Mouse (Mus musculus): Measurements from ENCODE around the gene Dcdc2a. TPM values are rescaled to one million over a fixed set of nuclear protein-coding genes. Genes with fewer than 3 reads are reported as not detected.

Gene Dcdc2a
- polyA plus RNA-seq, 1 experiment: not detected

GRCm38 (mm10) chr13:25023129-25023528 is 32.7 kb upstream of the Dcdc2a start:
- WGBS: 45% methylated on average over 3 of the region's 3 CpGs
- H3K27me3 ChIP-seq (ENCODE audit: control insufficient read depth, insufficient read depth, low read length): no peaks in the 10 kb centered on the region

GRCm38 (mm10) chr13:25024655-25025054 is 31.1 kb upstream of the Dcdc2a start:
- Histone ChIP-seq H3K36me3 (ENCODE audit: control insufficient read depth, insufficient read depth, low read length) (no peaks in the 10 kb centered on the region), H3K27ac (ENCODE audit: insufficient read depth, low read depth, low read length) (no peak overlapping the region), H3K4me1 (ENCODE audit: control insufficient read depth, insufficient read depth, insufficient read length, low read length) (peaks cover 3% of the 10 kb centered on the region; the same call in 1 of the 2 replicates), H3K27me3 (ENCODE audit: control insufficient read depth, insufficient read depth, low read length) (no peaks in the 10 kb centered on the region; the same call in 1 of the 2 replicates), H3K4me3 (ENCODE audit: low read depth, low read length) (no peak overlapping the region)
- 39% methylated on average over 2 of the region's 2 CpGs for WGBS
- TF ChIP-seq POLR2A (IDR thresholded peaks at IDR 0.05; ENCODE audit: low read depth, low read length) (no peak), CTCF (IDR thresholded peaks at IDR 0.05; ENCODE audit: extremely low read depth, insufficient read length, insufficient replicate concordance, low read depth, low read length) (no peak)

More at GRCm38 (mm10) chr13:25023129-25023528, 32.7 kb upstream of the Dcdc2a start:
- Histone ChIP-seq H3K4me1 (ENCODE audit: control insufficient read depth, insufficient read depth, insufficient read length, low read length) (peaks cover 9% of the 10 kb centered on the region; the same call in 1 of the 2 replicates), H3K36me3 (ENCODE audit: control insufficient read depth, insufficient read depth, low read length) (0 out of 2 replicates have a peak, but pooled peaks cover 3% of the 10 kb centered on the region), H3K4me3 (ENCODE audit: low read depth, low read length) (no peak overlapping the region), H3K27ac (ENCODE audit: insufficient read depth, low read depth, low read length) (no peak overlapping the region)
- TF ChIP-seq POLR2A (IDR thresholded peaks at IDR 0.05; ENCODE audit: low read depth, low read length) (no peak), CTCF (IDR thresholded peaks at IDR 0.05; ENCODE audit: extremely low read depth, insufficient read length, insufficient replicate concordance, low read depth, low read length) (no peak)

GRCm38 (mm10) chr13:25026409-25027113 is 29.2 kb upstream of the Dcdc2a start:
- peaks cover 3% of the 10 kb centered on the region; the same call in 1 of the 2 replicates for H3K4me1 ChIP-seq (ENCODE audit: control insufficient read depth, insufficient read depth, insufficient read length, low read length)
- no peak overlapping the region for H3K27ac ChIP-seq (ENCODE audit: insufficient read depth, low read depth, low read length)
- H3K27me3 ChIP-seq (ENCODE audit: control insufficient read depth, insufficient read depth, low read length): no peaks in the 10 kb centered on the region; the same call in 1 of the 2 replicates
- TF ChIP-seq CTCF (IDR thresholded peaks at IDR 0.05; ENCODE audit: extremely low read depth, insufficient read length, insufficient replicate concordance, low read depth, low read length): no peak
- no peak for TF ChIP-seq POLR2A (IDR thresholded peaks at IDR 0.05; ENCODE audit: low read depth, low read length)
- H3K4me3 ChIP-seq (ENCODE audit: low read depth, low read length): no peak overlapping the region
- H3K36me3 ChIP-seq (ENCODE audit: control insufficient read depth, insufficient read depth, low read length): no peaks in the 10 kb centered on the region
- 58% methylated on average over 6 of the region's 6 CpGs for WGBS

GRCm38 (mm10) chr13:25027114-25027425 is 28.7 kb upstream of the Dcdc2a start:
- Histone ChIP-seq H3K4me3 (ENCODE audit: low read depth, low read length) (no peak overlapping the region), H3K27me3 (ENCODE audit: control insufficient read depth, insufficient read depth, low read length) (no peaks in the 10 kb centered on the region; the same call in 1 of the 2 replicates), H3K36me3 (ENCODE audit: control insufficient read depth, insufficient read depth, low read length) (no peaks in the 10 kb centered on the region), H3K27ac (ENCODE audit: insufficient read depth, low read depth, low read length) (no peak overlapping the region), H3K4me1 (ENCODE audit: control insufficient read depth, insufficient read depth, insufficient read length, low read length) (peaks cover 3% of the 10 kb centered on the region; the same call in 1 of the 2 replicates)
- no peak for TF ChIP-seq POLR2A (IDR thresholded peaks at IDR 0.05; ENCODE audit: low read depth, low read length)
- TF ChIP-seq CTCF (IDR thresholded peaks at IDR 0.05; ENCODE audit: extremely low read depth, insufficient read length, insufficient replicate concordance, low read depth, low read length): no peak
- 32% methylated on average over 3 of the region's 3 CpGs for WGBS

- no peaks in the 10 kb centered on the region for H3K36me3 ChIP-seq (ENCODE audit: control insufficient read depth, insufficient read depth, low read length)
- H3K27me3 ChIP-seq (ENCODE audit: control insufficient read depth, insufficient read depth, low read length): no peaks in the 10 kb centered on the region
- WGBS: 69% methylated on average over 2 of the region's 2 CpGs
- no peak for TF ChIP-seq POLR2A (IDR thresholded peaks at IDR 0.05; ENCODE audit: low read depth, low read length)
- TF ChIP-seq CTCF (IDR thresholded peaks at IDR 0.05; ENCODE audit: extremely low read depth, insufficient read length, insufficient replicate concordance, low read depth, low read length): no peak
- no peak overlapping the region for H3K4me3 ChIP-seq (ENCODE audit: low read depth, low read length)
- H3K4me1 ChIP-seq (ENCODE audit: control insufficient read depth, insufficient read depth, insufficient read length, low read length): no peaks in the 10 kb centered on the region
- no peak overlapping the region for H3K27ac ChIP-seq (ENCODE audit: insufficient read depth, low read depth, low read length)
These were observed 16.3 kb upstream of the Dcdc2a start for GRCm38 (mm10) chr13:25039488-25039887.

- Histone ChIP-seq H3K4me1 (ENCODE audit: control insufficient read depth, insufficient read depth, insufficient read length, low read length) (peaks cover 7% of the 10 kb centered on the region), H3K27me3 (ENCODE audit: control insufficient read depth, insufficient read depth, low read length) (peaks cover 16% of the 10 kb centered on the region), H3K36me3 (ENCODE audit: control insufficient read depth, insufficient read depth, low read length) (no peaks in the 10 kb centered on the region), H3K4me3 (ENCODE audit: low read depth, low read length) (no peak overlapping the region), H3K27ac (ENCODE audit: insufficient read depth, low read depth, low read length) (no peak overlapping the region)
- no peak for TF ChIP-seq POLR2A (IDR thresholded peaks at IDR 0.05; ENCODE audit: low read depth, low read length)
- WGBS: 76% methylated on average over 5 of the region's 5 CpGs
These were observed 3.1 kb upstream of the Dcdc2a start for GRCm38 (mm10) chr13:25052671-25053070.

GRCm38 (mm10) chr13:25055111-25055554 is 671 bp upstream of the Dcdc2a start:
- no peak for TF ChIP-seq CTCF (IDR thresholded peaks at IDR 0.05; ENCODE audit: extremely low read depth, insufficient read length, insufficient replicate concordance, low read depth, low read length)
- TF ChIP-seq POLR2A (IDR thresholded peaks at IDR 0.05; ENCODE audit: low read depth, low read length): no peak
- Histone ChIP-seq H3K27ac (ENCODE audit: insufficient read depth, low read depth, low read length) (no peak overlapping the region), H3K4me1 (ENCODE audit: control insufficient read depth, insufficient read depth, insufficient read length, low read length) (peaks cover 7% of the 10 kb centered on the region), H3K27me3 (ENCODE audit: control insufficient read depth, insufficient read depth, low read length) (peaks cover 16% of the 10 kb centered on the region), H3K36me3 (ENCODE audit: control insufficient read depth, insufficient read depth, low read length) (no peaks in the 10 kb centered on the region), H3K4me3 (ENCODE audit: low read depth, low read length) (peak overlapping the region; percentile 42)
- WGBS: 1% methylated on average over 35 of the region's 35 CpGs

All from small intestine, adult 2 months (tissue).